Mouse (Mus musculus) hindbrain, embryonic 13.5 days (tissue): Measurements from ENCODE around the gene Cdc14b. TPM values are rescaled to one million over a fixed set of nuclear protein-coding genes. Genes with fewer than 3 reads are reported as not detected.
A peak's percentile ranks its signal among the peaks of the same experiment; 100 is the strongest.
"Not testable (repeated sequence)": the region's sequence is repeated elsewhere in the genome, so short reads cannot be mapped to it uniquely, and the experiment has no call there.

ENCODE experiments used
- ATAC-seq: fragments of 200-750 bp; cut with Nextera tagmentation; 2 replicates; pipeline ENCODE4 v1.8.0; 2017; ENCODE audit warnings: moderate TSS enrichment; ENCODE audit not compliant: low FRiP score
- H3K27ac ChIP-seq: fragments of 300-500 bp; sonication (generic); 2 replicates; pipeline ENCODE4 v1.5.1; 2015; ENCODE audit warnings: inconsistent platforms, mild to moderate bottlenecking, moderate library complexity
- H3K27me3 ChIP-seq: fragments of 300-500 bp; sonication (generic); 2 replicates; pipeline ENCODE4 v1.6.1; 2015; ENCODE audit warnings: mild to moderate bottlenecking, inconsistent platforms
- H3K36me3 ChIP-seq: fragments of 300-500 bp; sonication (generic); 2 replicates; pipeline ENCODE4 v1.6.1; 2015; ENCODE audit warnings: mild to moderate bottlenecking, inconsistent platforms
- H3K4me1 ChIP-seq: fragments of 300-500 bp; sonication (generic); replicated peaks from 2 replicates; pipeline ENCODE4 v1.6.1; 2015; ENCODE audit warnings: inconsistent platforms
- H3K4me2 ChIP-seq: fragments of 300-500 bp; sonication (generic); 2 replicates; pipeline ENCODE4 v1.6.1; 2015; ENCODE audit warnings: inconsistent platforms, mild to moderate bottlenecking, moderate library complexity
- H3K4me3 ChIP-seq: fragments of 300-500 bp; sonication (generic); 2 replicates; pipeline ENCODE4 v1.5.1; 2015; ENCODE audit warnings: mild to moderate bottlenecking, inconsistent platforms
- H3K9ac ChIP-seq: fragments of 300-500 bp; sonication (generic); 2 replicates; pipeline ENCODE4 v1.6.1; 2015; ENCODE audit warnings: mild to moderate bottlenecking, inconsistent platforms
- H3K9me3 ChIP-seq: fragments of 300-500 bp; sonication (generic); 2 replicates; pipeline ENCODE4 v1.6.1; 2016; ENCODE audit warnings: inconsistent platforms
- WGBS: fragments of 180-500 bp; shearing (Covaris S2); methylation state at CpG from one replicate; pipeline ENCODE4 v1.1.7; 2015; 5-methylcytosine and 5-hydroxymethylcytosine counted together
- polyA plus RNA-seq: library from polyadenylated mRNA; unstranded; fragments of >200 nt; fragmentation: Nextera tagmentation; extraction: Ambion mirVana; gene quantifications from 2 replicates; pipeline ENCODE4 v1.2.1, GENCODE M21; 2015

Cdc14b gene
- polyA plus RNA-seq, 1 experiment from 2014 or later: 4.2 TPM

GRCm38 (mm10) chr13:64267151-64267550 is 7.9 kb downstream of the Cdc14b start:
- Histone ChIP-seq H3K9me3 (no peaks in the 10 kb centered on the region), H3K36me3 (no peaks in the 10 kb centered on the region), H3K4me2 (no peak overlapping the region), H3K4me1 (0 out of 2 replicates have a peak, but pooled peaks cover 3% of the 10 kb centered on the region), H3K4me3 (no peak overlapping the region), H3K9ac (no peak overlapping the region; the same call in 1 of the 2 replicates), H3K27me3 (no peaks in the 10 kb centered on the region), H3K27ac (no peak overlapping the region)
- ATAC-seq: no peak
- WGBS: 17% methylated on average over 9 of the region's 9 CpGs

GRCm38 (mm10) chr13:64264586-64264985 is 10.5 kb downstream of the Cdc14b start:
- ATAC-seq: no peak
- no peak overlapping the region for H3K27ac ChIP-seq
- H3K4me1 ChIP-seq: 0 out of 2 replicates have a peak, but pooled peaks cover 3% of the 10 kb centered on the region
- 94% methylated on average over 6 of the region's 6 CpGs for WGBS
- H3K9me3 ChIP-seq: no peaks in the 10 kb centered on the region
- H3K27me3 ChIP-seq: no peaks in the 10 kb centered on the region
- H3K9ac ChIP-seq: no peak overlapping the region
- H3K4me3 ChIP-seq: no peak overlapping the region
- H3K4me2 ChIP-seq: no peak overlapping the region
- H3K36me3 ChIP-seq: no peaks in the 10 kb centered on the region

GRCm38 (mm10) chr13:64259903-64260302 is 15.2 kb downstream of the Cdc14b start:
- Histone ChIP-seq H3K27me3 (no peaks in the 10 kb centered on the region), H3K27ac (no peak overlapping the region), H3K4me2 (no peak overlapping the region), H3K9ac (no peak overlapping the region), H3K4me1 (peaks cover 15% of the 10 kb centered on the region), H3K9me3 (no peaks in the 10 kb centered on the region), H3K36me3 (no peaks in the 10 kb centered on the region), H3K4me3 (no peak overlapping the region)
- WGBS: 75% methylated on average over 7 of the region's 7 CpGs
- 0 out of 2 replicates have a peak, but pooled peaks have one; percentile 40 for ATAC-seq

- peak overlapping the region; percentile 73 for H3K27ac ChIP-seq
- H3K9ac ChIP-seq: no peak overlapping the region
- 61% methylated on average over 4 of the region's 4 CpGs for whole genome bisulfite sequencing
- no peak overlapping the region for H3K4me2 ChIP-seq
- H3K27me3 ChIP-seq: no peaks in the 10 kb centered on the region
- no peaks in the 10 kb centered on the region for H3K9me3 ChIP-seq
- H3K4me1 ChIP-seq: peaks cover 15% of the 10 kb centered on the region
- peak; percentile 2; the same call in 1 of the 2 replicates for ATAC-seq
- H3K4me3 ChIP-seq: no peak overlapping the region
- no peaks in the 10 kb centered on the region for H3K36me3 ChIP-seq
Measured at GRCm38 (mm10) chr13:64258516-64258821, 16.6 kb downstream of the Cdc14b start.

- H3K27ac ChIP-seq: peak overlapping the region; percentile 73
- H3K4me3 ChIP-seq: no peak overlapping the region
- WGBS: 13% methylated on average over 5 of the region's 5 CpGs
- no peak overlapping the region for H3K4me2 ChIP-seq
- H3K36me3 ChIP-seq: no peaks in the 10 kb centered on the region
- peaks cover 15% of the 10 kb centered on the region for H3K4me1 ChIP-seq
- H3K9me3 ChIP-seq: no peaks in the 10 kb centered on the region
- no peaks in the 10 kb centered on the region for H3K27me3 ChIP-seq
- no peak overlapping the region for H3K9ac ChIP-seq
- ATAC-seq: peak; percentile 80
Measured at GRCm38 (mm10) chr13:64257814-64258515, 17.1 kb downstream of the Cdc14b start.

- no peak overlapping the region for H3K4me2 ChIP-seq
- H3K27me3 ChIP-seq: no peaks in the 10 kb centered on the region
- H3K36me3 ChIP-seq: no peaks in the 10 kb centered on the region
- 0 out of 2 replicates have a peak, but pooled peaks have one; percentile 8 for ATAC-seq
- H3K9ac ChIP-seq: no peak overlapping the region
- H3K4me1 ChIP-seq: peaks cover 15% of the 10 kb centered on the region
- no peak overlapping the region for H3K4me3 ChIP-seq
- 74% methylated on average over 12 of the region's 12 CpGs for WGBS
- no peaks in the 10 kb centered on the region for H3K9me3 ChIP-seq
- no peak overlapping the region for H3K27ac ChIP-seq
Measured at GRCm38 (mm10) chr13:64257010-64257813, 17.9 kb downstream of the Cdc14b start.

GRCm38 (mm10) chr13:64254185-64254584 is 20.9 kb downstream of the Cdc14b start:
- not testable (repeated sequence) for H3K27me3 ChIP-seq, H3K9me3 ChIP-seq, H3K9ac ChIP-seq, H3K4me2 ChIP-seq, ATAC-seq, H3K27ac ChIP-seq, H3K36me3 ChIP-seq, H3K4me3 ChIP-seq
- 84% methylated on average over 11 of the region's 11 CpGs for WGBS
- peaks cover 15% of the 10 kb centered on the region for H3K4me1 ChIP-seq

- Histone ChIP-seq H3K27ac (no peak overlapping the region), H3K27me3 (peaks cover under 1% of the 10 kb centered on the region; the same call in 1 of the 2 replicates), H3K4me1 (peaks cover 19% of the 10 kb centered on the region), H3K4me3 (no peak overlapping the region), H3K9ac (no peak overlapping the region), H3K36me3 (no peaks in the 10 kb centered on the region), H3K9me3 (no peaks in the 10 kb centered on the region), H3K4me2 (no peak overlapping the region)
- no peak for ATAC-seq
Measured at GRCm38 (mm10) chr13:64253697-64254096, 21.4 kb downstream of the Cdc14b start.

- Histone ChIP-seq H3K4me1 (peaks cover 11% of the 10 kb centered on the region), H3K9me3 (no peaks in the 10 kb centered on the region), H3K4me3 (no peak overlapping the region), H3K27ac (no peak overlapping the region), H3K36me3 (no peaks in the 10 kb centered on the region), H3K27me3 (peaks cover 10% of the 10 kb centered on the region; the same call in 1 of the 2 replicates), H3K9ac (no peak overlapping the region), H3K4me2 (no peak overlapping the region)
- WGBS: 75% methylated on average over 5 of the region's 5 CpGs
- ATAC-seq: no peak
Measured at GRCm38 (mm10) chr13:64252147-64252546, 22.9 kb downstream of the Cdc14b start.

GRCm38 (mm10) chr13:64250363-64250762 is 24.7 kb downstream of the Cdc14b start:
- Histone ChIP-seq H3K9me3 (no peaks in the 10 kb centered on the region), H3K27me3 (peaks cover 10% of the 10 kb centered on the region; the same call in 1 of the 2 replicates), H3K36me3 (no peaks in the 10 kb centered on the region), H3K9ac (no peak overlapping the region), H3K4me1 (peaks cover 11% of the 10 kb centered on the region), H3K27ac (no peak overlapping the region), H3K4me3 (no peak overlapping the region), H3K4me2 (no peak overlapping the region)
- ATAC-seq: no peak
- 41% methylated on average over 1 of the region's 1 CpGs for WGBS

GRCm38 (mm10) chr13:64248775-64249524 is 26.1 kb downstream of the Cdc14b start:
- Histone ChIP-seq H3K4me2 (peak overlapping the region; percentile 91), H3K9me3 (no peaks in the 10 kb centered on the region), H3K36me3 (no peaks in the 10 kb centered on the region), H3K4me1 (peaks cover 11% of the 10 kb centered on the region), H3K27me3 (peaks cover 10% of the 10 kb centered on the region; the same call in 1 of the 2 replicates), H3K4me3 (peak overlapping the region; percentile 48), H3K9ac (peak overlapping the region; percentile 72), H3K27ac (no peak overlapping the region)
- WGBS: 8% methylated on average over 22 of the region's 22 CpGs
- peak; percentile 87 for ATAC-seq

GRCm38 (mm10) chr13:64248161-64248774 is 26.8 kb downstream of the Cdc14b start:
- Histone ChIP-seq H3K9me3 (no peaks in the 10 kb centered on the region), H3K27ac (no peak overlapping the region), H3K9ac (peak overlapping the region; percentile 72), H3K4me3 (peak overlapping the region; percentile 48), H3K36me3 (no peaks in the 10 kb centered on the region), H3K27me3 (peaks cover 10% of the 10 kb centered on the region; the same call in 1 of the 2 replicates), H3K4me1 (peaks cover 11% of the 10 kb centered on the region), H3K4me2 (peak overlapping the region; percentile 91)
- peak; percentile 83 for ATAC-seq
- 2% methylated on average over 24 of the region's 24 CpGs for WGBS
